Mouse (Mus musculus) kidney, postnatal 36 days (tissue): ENCODE results near the gene B3gat3.

ENCODE experiments used
- DNase-seq, 2 experiments: peaks; one replicate each; pipeline ENCODE4 v3.0.0; 2021 to 2022; ENCODE audit warnings: mixed read lengths in 2 of 2

B3gat3 gene

DNA sequence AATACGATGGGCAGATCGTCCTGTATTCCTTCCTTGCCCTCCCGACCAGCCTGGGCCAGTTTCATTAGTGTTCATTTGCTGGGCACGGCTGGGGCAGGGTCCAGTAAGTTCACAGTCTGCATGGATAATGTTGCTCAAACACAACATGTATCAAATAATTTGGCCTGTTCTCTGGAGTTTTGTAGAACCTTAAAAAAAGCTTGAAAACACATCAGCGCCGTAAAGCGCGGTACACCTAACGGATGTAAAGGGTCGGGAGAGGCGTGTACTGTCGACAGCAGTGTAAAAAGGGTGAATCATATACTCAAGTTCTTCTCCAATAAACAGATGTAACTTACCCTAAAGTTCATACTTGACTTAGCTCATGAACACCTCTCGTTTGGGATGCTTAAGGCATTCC, 21.6 kb upstream of the B3gat3 start:
- DNase-seq, result peak; percentile 25 to 36

GRCm38 (mm10) chr19:8899079-8899478, 21.1 kb upstream of the B3gat3 start:
- peak in 1 of 2 experiments; percentile 38 for DNase-seq

- DNase-seq, result no peak
Measured at GRCm38 (mm10) chr19:8903412-8903811, 16.8 kb upstream of the B3gat3 start.

DNA sequence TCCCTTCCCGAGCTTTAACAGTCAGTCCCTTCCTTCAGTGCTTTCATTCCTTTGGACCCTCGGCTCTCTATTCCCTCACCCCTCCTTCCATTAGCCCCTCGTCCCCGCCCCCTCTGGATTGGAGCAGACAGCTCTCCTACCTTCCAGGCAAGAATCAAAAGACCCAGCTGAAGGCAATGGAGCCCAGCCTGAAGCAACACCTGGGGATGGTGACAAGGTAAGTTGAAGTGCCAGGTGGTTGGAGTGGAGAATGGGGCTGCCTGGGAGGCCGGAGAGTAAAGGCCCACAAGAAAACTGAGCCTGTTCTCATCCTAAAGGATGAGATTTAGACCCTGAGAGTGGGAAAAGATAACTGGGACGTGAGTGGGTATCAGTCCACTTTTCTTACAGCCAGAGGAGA, 11.6 kb upstream of the B3gat3 start:
- DNase-seq, result no peak

GRCm38 (mm10) chr19:8911810-8912209, 8.4 kb upstream of the B3gat3 start:
- no peak for DNase-seq

DNA sequence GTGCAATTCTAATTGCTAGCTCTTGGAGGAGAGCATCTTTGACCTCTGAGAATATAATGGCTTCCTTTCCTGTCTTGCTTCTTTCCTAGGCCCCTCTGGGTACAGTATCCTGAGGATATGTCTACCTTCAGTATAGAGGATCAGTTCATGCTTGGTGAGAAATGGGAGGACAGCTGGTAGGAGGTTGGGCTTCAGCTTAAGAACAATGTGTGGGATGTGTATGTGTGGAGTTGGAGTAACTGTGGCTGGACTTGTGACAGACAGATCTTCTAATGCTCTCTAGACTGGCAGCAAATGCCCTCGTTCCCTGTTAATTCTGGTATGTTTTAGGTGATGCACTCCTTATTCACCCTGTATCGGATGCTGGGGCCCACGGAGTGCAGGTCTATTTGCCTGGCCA, 6.0 kb upstream of the B3gat3 start:
- DNase-seq, result no peak

GRCm38 (mm10) chr19:8919000-8919399, 1.2 kb upstream of the B3gat3 start:
- DNase-seq, result no peak

DNA sequence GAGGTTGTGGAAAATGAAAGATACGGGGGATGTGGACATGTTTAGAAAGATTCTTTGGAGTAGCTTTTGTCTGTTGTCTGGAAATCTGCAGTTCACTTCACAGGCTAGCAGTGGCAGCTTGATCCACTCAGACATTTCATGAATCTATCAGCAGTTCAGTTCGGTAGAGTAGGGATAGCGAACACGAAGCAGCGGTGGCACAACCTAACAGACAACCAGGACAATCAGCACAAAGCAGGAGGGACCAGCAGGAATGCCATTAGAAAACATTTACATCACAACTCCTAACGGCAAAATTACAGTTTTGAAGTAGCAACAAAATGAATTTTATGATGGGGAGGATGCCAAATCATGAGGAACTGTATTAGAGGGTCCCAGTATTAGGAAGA, 496 bp upstream of the B3gat3 start:
- DNase-seq, result no peak

DNA sequence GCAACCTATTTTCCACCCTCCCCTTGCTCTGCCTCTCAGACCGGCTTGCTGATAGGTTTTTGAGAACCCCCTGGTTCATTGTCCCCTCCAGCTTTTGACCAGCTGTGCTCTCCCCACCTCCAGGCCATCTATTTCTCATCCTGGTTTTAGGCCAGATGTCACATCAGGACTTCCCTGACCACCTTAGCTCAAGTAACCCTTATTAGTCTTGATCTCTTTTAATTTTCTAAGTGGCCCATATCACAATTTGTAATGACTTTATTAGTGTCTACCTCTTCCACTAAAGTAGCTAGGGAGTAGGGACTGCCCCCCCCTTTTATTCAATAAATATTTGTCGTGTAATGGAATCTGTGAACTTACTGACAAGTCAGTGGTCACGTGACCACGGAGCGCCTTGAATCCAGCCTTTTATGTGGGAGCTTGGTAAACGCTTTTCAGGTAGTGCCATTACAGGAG, 690 bp downstream of the B3gat3 start:
- DNase-seq, result peak; percentile 57 to 64

DNA sequence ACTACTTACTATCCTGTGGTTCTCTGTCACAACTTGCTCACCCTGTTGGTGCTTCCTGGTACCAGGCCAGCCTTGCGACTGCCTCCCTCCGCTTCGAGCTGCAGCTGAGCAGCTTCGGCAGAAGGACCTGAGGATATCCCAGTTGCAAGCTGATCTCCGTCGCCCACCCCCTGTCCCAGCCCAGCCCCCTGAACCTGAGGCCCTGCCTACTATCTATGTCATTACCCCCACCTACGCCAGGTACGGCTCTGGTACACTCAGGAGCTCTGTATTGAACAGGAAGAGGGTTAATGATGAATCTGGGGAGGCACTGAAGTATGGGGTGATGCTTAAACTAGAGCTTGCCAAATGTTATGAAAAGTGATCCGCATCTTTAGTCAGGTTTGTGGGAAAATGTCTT, 1.6 kb downstream of the B3gat3 start:
- no peak for DNase-seq

DNA sequence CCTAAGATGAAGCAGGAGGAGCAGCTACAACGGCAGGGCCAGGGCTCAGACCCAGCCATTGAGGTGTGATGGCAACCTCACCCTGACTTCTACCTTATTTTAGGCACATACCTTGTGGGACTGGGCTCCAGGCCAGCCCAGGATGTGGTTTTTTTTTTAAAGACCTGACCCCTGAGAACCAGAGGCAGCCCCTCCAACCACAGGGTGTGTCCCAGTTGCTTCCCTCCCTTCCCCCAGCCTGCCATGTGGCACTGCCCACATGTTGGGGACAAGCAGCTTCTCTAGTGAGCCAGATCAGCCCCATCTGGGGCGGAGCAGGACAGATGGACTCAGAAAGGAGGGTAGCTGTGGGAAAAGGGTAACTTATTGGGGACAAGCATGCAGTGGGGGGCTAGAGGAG, 6.6 kb downstream of the B3gat3 start:
- DNase-seq, result no peak

- DNase-seq, result no peak
Measured at GRCm38 (mm10) chr19:8927891-8928525, 7.8 kb downstream of the B3gat3 start.

GRCm38 (mm10) chr19:8928689-8929223, 8.6 kb downstream of the B3gat3 start:
- no peak for DNase-seq

GRCm38 (mm10) chr19:8929224-8930088, 9.3 kb downstream of the B3gat3 start, which contains the start of the genes Rom1 and Eml3:
Rom1 (minus strand) TSS chr19:8929356.
Eml3 (plus strand) TSS chr19:8929552.
- peak; percentile 95 for DNase-seq

GRCm38 (mm10) chr19:8930117-8930516, 9.9 kb downstream of the B3gat3 start:
- no peak for DNase-seq

GRCm38 (mm10) chr19:8930771-8931170, 10.6 kb downstream of the B3gat3 start:
- no peak for DNase-seq

DNA sequence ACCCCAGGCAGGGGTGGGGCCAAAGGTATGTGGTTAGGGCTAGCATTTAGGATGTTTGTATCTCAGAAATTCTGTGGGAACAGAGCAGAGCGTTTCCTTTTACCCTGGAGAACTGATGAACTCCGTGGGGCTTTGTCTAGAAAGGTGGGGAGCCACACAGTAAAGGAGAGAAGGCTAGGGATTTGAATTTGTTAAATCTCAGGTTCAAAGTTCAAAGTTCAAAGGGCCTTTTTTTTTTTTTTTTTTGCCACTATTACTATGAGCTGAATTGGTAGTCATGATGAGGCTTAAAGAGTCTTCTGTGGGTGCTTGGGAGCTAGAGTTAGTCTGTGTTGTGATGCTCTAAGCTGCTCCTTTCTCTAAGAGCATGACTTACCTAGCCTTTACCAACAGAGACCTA, 16.6 kb downstream of the B3gat3 start:
- no peak for DNase-seq

DNA sequence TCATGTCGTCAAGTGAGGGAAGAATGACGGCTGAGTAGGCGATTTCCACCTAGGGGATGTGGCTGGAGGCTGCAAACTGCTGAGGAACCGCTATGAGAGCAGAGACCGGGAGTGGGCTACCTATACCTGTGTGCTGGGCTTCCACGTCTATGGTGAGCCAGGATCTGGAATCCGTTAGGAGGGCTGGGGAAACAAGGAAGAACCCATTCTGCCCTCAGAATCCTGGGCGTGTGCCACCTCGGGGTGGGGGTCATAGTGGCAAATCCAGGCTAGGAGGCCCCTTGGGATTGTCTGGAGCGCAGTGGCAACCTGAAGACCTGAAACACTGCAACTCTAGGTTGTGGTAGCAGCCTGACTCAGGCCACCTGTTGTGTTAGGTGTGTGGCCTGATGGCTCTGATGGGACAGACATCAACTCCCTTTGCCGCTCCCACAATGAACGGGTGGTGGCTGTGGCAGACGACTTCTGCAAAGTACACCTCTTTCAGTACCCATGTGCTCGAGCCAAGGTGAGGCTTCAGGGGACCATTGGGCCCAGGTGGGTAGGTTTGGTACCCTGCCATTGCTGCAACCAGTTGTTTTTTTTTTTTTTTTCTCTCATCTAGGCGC, 20.5 kb downstream of the B3gat3 start:
- no peak for DNase-seq

- no peak for DNase-seq
Measured at GRCm38 (mm10) chr19:8941136-8941514, 21.0 kb downstream of the B3gat3 start.

- peak; percentile 97 to 99 for DNase-seq
Measured at GRCm38 (mm10) chr19:8941515-8942217, 21.5 kb downstream of the B3gat3 start, which contains the start of gene Mta2. Mta2 (plus strand) TSS chr19:8941875.

DNA sequence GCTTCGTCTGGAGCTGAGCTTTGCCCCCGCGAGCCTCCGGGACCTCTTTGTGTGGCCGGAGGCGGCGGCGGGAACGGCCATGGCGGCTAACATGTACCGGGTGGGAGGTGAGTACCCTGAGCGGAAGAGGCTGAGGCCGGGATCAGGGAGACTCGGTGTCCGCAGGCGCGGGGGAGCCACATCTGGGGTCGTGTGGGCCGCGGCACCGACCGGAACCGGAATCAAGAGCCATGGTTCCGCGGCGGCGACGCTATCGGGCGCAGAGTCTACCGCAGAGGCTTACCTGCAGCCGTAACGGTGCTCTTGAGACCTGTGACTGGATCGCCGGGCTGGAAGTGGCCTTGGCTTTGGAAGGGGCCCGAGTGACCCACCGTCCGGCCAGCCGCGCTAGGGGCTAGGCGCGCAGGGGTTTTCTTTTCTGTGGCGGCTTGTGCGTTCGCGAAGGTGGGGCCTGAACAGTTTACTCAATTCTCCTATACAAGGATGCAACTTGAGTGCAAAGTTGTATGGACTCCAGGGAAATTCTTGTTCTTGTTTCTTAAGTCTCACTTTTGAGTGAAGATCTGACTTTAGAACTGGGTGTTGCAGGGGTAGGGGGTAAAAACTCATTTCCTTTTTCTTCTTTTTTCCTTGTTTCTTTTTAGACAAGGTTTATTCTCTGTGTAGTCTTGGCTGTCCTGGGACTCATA, 22.2 kb downstream of the B3gat3 start:
- peak; percentile 64 to 75 for DNase-seq

DNA sequence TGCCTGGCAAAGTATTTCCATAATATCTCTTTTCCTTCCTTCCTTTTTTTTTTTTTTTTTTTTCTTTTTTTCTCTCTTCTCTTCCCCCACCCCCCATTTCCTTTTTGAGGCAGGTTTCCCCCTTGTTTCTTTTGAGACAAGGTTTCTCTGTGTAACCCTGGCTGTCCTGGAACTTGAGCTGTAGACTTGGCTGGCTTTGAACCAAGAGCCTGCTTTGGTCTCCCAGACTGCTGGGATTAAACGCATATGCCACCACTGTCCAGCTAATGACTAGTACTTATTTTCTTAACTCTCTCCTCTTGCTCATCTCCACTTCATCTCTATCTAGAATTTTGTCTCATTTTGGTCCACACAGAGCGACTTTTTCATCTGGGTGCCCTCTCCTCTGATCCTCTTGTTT, 22.9 kb downstream of the B3gat3 start:
- DNase-seq, result no peak
